Comparison of ENCODE assay signal across 8 mouse cellular contexts in the genomic region with DNA sequence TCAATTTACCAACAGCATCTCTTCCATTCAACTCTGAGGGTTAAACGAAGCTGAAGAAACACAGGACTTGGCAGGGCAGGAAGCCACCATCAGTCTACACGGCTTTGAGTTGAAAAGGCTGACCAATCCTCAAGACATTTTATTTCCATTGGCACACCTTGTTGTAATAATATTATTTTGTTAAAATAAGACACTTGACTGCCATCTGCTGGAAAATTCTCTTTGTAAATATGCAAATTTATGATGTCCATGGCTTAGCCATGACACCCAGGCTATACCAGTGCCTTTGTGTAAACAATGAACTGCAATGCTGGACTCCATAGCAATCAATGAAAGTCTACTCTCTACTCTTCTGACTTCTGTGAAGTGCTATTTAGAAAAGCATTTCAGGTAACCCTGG.
A peak's percentile ranks its signal among the peaks of the same experiment; 100 is the strongest.
DNase-seq lines count a peak whose midpoint lies in the region; ATAC-seq lines count a peak whose summit lies in the region.

No protein-coding gene starts in this region.

- peak; percentile 42 to 49; a peak in 2 of 4 replicates for ATAC-seq in hematopoietic stem cell, adult 5-6 weeks (replicated peaks in 1 of 2; ENCODE audit: insufficient read depth in 1 of 2, low FRiP score in 2 of 2, low TSS enrichment in 1 of 2, low read depth in 1 of 2, poor library complexity in 2 of 2, severe bottlenecking in 2 of 2)

- DNase-seq in cerebellum, adult 9-10 months: peak; percentile 67
- no peak for DNase-seq in cerebellum, postnatal 4 days (ENCODE audit: low spot score in 2 of 2)
- DNase-seq in kidney, adult 9 months: peak; percentile 78
- no peak for DNase-seq in kidney, adult 18-20 months
- peak; percentile 10 to 19 for DNase-seq in B cell, adult 2 months
- no peak for DNase-seq in ovary, postnatal 10 days (ENCODE audit: low spot score)
- no peak for DNase-seq in spleen, postnatal 14 days (ENCODE audit: low spot score in 2 of 2)

Comparison
In these comparisons a context has a peak if more than half of its experiments do, and no peak if none do; other contexts are left out.
1. DNase-seq: peak in cerebellum, adult 9-10 months (single experiment), kidney, adult 9 months (single experiment) and B cell, adult 2 months (2 of 2); none in cerebellum, postnatal 4 days (0 of 2), kidney, adult 18-20 months (single experiment), ovary, postnatal 10 days (single experiment) and spleen, postnatal 14 days (0 of 2).